Mouse (Mus musculus): Measurements from ENCODE around the gene Nmt2. TPM values are rescaled to one million over a fixed set of nuclear protein-coding genes. Genes with fewer than 3 reads are reported as not detected.

The Nmt2 gene
- total RNA-seq, 2 experiments from 2014 or later = 19.2 to 19.9 TPM

DNA sequence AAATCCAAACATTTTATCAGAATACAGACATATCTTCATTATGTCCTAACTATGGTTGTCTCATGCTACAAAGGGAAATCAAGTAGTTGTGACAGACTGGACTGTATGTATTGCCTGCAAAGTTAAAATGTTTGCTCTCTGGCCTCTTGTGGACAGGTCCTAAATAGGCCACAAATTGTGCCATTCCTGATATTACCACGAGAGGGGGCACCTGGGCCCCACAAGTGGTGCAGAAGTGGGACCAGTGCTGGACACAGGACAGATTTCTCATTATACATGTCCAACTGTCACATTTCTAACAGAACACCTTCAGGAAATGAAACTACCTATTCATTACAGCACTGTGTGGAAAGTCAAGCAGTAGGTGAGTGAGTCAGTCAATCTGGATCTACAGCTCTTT is 43.3 kb downstream of the Nmt2 start:
- peak; percentile 81 for DNase-seq

DNA sequence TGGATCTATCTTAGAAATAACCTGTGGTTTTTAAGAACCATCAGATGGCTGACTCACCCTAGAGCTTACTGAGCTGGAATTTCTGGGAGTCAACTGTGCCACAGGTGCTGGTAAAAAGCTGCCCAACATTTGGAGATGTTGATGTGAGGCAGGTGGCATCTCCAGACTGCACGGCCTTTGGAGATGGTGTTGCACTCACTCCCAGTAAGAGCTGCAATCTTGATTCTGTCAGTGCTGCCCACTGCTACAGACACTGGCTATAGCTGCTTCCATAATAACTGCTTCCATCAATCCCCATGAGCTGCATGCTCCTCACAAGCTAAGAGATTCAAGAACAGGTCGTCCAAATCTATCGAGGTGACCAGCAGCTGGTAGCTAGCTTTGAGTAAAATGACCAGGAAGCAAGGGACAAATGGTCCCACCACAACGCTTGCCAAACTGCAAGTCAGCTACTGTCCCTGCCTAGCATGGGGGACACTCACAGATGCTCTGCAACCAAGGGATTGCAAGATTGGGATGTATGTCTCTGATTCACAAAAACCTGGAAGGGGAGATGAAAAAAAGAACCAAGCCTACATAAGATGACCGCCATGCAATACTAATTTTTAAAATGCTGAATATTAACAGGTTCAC is 47.2 kb downstream of the Nmt2 start:
- DNase-seq = no peak

DNA sequence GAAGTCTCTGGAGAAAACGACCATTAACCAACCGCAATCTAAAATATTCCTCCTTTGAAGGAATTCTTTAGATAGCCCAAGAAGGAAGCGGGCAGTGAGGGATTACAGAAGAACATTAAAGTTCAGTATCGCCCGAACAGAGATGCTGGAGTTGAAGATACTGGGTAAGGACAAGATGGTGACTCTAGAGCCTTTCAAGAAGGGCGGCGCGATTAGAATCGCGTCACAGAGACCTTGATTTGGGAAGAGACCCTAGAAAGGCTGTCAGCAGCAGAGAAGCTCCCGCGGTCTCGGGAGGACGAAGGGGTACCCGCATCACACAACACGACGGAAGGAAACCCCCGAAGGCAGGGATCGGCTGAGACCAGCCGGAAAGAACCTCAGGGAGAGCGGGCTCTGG is 48.0 kb downstream of the Nmt2 start:
- no peak for DNase-seq

DNA sequence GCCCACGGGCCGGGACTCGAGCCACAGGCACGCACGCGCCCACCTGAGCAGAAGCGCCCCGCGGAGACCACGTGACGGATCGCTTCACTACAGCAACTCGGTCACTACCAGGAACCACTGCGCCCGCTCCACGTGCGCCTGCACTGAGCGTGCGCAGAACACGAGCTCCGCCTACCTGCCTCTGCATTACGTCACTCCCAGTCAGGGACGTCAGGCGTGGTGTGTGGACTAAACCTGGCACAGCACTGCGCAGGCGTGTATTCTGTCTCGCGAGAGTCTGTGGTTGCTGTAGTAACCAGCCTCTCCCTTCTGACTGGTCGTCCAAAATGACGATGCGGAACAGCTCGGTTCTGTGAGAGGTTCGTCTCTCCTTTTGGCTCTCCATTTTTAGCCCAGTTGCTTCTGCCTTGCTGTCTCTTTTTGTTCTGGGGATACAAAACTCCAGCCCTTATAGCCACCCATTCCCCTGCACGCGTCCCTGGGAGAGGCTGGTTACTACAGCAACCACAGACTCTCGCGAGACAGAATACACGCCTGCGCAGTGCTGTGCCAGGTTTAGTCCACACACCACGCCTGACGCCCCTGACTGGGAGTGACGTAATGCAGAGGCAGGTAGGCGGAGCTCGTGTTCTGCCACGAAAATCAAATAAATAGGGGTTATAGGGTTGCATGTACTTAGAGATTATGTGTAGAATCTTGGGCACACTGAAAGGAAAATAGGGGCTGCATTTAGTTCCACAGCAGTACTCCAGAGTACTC is 48.7 kb downstream of the Nmt2 start, which contains the start of gene Rpp38:
Gene Rpp38, minus strand, starts transcription at position 160 of the 759 bp plus-strand sequence.
- peak; percentile 97 for DNase-seq

DNA sequence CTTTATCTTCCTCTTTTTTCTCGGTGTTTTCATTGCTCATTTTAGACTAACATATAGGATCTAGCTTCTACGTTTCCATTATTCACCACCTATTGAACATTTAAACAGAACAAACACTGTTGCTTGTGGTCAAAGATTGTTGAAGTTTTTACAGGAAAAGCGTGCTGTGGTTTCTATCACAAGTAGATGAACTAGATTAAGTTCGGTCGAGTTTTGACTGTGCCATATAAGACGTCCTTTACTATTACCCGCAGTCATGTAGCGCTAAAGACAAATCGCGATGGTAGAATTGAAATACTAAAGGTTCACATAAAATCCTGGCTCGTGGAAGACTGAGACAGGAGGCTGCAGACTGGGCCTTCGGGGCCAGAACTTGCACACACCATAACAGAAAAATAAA is 49.7 kb downstream of the Nmt2 start:
- no peak for DNase-seq

DNA sequence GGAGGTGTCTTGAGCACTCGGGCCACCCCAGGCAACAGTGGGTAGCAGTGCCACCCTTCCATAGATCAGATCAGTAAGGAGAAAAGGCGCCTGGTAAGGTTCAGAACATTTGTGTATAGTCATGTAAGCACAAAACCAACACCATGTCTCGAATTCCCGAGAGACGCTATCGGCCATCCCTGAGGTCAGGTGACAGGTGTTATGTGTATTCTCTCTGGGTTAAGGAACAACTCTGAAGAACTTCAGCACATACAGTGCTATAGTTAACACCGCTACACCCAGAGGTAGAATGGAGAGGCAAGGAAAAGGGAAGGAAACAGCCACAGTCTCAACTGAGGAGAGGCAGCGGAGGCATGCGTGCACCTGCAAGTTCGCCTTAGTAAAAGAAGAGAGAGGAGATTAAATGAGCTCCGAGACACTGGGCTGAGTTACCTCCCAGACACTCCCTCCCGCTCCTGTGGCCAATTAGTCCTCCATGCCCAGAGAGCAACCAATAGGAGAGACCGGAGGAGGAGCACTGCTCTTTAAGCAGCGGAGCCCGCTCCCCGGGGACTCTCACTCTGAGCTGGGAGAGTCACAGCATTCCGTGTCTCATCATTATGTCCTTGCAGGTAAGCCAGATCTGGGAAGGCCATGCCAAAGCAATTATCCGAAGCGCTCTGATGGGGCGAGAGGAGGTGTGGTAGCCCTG is 51.7 kb downstream of the Nmt2 start, which contains the start of gene Acbd7:
Gene Acbd7, plus strand, starts transcription at position 558 of the 691 bp plus-strand sequence.
- peak; percentile 49 for DNase-seq

DNA sequence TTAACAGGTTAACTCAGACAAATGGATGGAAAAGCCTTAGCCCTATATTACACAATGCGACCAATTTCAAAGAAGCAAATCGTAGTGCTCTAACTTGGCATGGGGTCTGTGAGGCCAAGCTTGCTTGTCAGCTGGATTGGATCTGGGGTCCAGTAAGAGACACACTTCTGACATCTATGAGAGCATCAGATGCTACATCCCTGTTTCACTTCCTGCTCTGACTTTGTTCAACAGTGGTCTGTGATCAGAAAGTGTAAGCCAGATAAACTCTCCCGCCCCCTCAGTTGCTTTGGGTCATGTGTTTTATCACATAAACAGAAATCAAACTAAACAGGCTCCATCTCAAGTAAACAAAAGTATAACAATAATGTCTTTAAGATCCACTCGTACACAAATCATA is 64.4 kb downstream of the Nmt2 start:
- no peak for DNase-seq

DNA sequence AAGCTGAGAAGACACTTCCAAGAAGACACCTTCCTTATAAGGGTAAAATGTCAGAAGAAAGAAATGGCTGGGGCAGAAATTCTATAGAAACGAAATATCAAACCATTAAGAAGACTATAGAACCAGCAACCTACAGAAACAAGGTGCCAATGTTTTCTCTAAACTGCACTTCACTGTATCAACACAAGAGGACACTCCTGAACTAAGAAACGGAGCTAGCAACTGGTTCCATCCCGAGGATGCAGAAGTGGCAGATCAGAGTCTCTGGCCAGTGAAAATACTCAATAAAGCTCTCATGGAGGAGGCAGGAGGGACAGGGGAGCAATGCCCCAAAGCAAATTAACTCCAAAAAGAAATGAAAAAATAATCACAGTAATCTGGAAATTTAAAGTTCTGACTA is 64.9 kb downstream of the Nmt2 start:
- DNase-seq = peak; percentile 16

DNA sequence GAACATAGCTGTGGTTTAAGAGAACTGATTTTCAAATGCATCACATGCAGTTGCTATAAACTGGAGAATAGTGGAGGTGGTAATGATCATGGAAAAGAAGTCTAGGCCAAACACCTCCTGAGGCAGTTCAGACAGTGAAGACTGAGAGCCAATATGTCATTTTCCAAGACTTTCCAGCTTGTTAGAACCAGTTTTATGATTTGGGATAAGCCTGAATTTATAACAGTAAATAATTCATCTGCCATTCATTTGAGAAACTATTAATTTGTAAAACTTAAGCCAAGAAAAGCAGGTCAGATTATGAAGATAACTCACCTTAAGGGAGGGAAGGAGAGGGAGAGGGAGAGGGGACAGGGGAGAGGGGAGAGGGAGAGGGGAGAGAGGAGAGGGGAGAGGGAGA is 69.1 kb downstream of the Nmt2 start:
- DNase-seq = no peak

DNA sequence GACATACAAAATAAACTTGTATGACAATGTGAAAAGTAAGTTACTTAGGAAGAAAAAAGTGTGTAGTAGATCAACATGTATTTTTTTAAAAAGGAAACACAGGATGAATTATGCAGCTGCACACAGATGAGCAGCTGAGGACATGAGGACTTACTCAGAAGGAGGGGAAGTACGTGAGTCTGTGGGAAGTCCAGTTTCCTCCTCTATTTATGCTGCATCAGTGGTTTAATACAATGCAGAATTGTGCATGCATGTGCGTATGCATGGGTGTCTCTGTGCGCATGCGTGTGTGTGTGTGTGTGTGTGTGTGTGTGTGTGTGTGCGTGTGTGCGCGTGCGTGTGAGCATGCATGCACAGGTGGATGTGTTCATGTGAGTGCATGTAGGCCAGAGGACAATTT is 71.8 kb downstream of the Nmt2 start:
- no peak for DNase-seq

DNA sequence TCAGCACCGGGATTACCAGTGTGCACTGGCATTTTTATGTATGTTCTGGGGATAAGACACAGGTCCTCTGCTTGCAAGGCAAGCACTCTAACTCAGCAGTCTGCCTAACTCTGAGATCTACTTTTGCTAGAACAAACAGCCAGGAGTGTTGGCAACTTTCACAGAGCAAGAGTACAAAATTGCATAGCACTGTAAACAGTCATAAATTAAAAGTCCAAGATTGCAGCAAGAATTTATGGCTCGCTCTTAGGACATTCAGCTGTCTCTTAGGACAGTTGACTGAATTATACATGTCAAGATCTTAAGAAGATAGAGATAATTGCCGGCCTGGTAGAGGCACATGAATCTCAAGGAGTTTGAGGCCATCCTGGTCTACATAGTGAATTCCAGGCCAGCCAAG is 72.3 kb downstream of the Nmt2 start:
- no peak for DNase-seq

DNA sequence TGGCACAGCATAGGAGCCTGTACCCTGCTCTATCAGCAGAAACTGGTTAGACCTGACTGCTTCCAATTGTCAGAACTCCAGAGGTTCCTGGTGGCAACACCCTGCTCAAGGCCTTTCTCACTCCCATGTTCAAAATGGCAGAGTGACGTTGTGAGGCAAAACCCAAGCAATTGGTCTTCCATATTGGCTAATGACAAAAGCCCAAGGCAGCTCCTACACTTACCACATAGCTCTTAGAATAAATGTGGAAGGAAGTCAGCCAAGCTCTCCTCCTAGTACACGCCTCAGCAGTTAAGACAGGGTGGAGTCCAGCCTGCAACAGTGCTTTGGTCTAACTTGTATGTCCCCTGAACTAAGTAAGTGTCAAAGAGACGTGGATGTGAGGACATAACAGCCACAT is 73.9 kb downstream of the Nmt2 start:
- DNase-seq = no peak

DNA sequence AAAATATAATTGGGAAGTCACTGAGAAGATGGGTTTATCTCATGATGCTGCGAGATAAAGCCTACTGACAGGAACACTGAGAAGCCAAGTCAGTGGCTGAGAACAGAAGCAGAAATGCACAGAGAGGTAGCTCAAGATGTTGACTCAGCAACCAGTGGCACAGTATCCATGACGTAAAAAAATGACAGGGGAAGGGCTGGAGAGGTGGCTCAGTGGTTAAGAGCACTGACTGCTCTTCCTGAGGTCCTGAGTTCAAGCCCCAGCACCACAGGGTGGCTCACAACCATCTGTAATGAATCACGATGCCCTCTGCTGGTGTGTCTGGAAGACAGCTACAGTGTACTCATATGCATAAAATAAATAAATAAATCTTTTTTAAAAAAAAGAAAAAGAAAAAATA is 77.1 kb downstream of the Nmt2 start:
- DNase-seq = no peak

DNA sequence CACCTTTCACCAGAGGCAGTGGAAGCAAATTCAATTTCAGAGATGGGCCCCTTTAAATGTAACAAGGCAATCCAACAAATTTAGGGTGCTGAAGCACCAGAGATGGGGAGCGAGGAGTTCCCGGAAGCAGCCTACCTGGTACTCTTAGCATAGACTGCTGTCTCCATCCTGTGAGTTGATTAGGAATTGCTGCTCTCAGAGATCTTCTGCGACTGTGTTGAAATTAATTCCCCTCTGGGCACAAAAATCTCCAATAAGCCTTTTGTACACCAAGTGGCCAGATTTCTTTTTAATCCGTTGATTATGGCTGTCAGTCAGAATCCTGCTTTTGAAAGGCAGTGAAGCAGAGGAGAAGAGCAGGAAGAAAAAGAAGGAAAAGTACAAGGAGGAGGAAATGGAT is 81.1 kb downstream of the Nmt2 start:
- no peak for DNase-seq

Other genes starting within 250 kb of the Nmt2 start
- 10 to 100 TPM; 36.0 to 36.5 TPM for gene Fam171a1, start 170.0 kb upstream of the Nmt2 start, total RNA-seq (2021)
- 1 to 10 TPM; 6.7 to 7.2 TPM for gene Rpp38, start 48.4 kb downstream of the Nmt2 start, total RNA-seq (2021)
- under 1 TPM in 1 of 2 experiments, not detected in 1; 0.56 TPM for gene Acbd7, start 52.0 kb downstream of the Nmt2 start, total RNA-seq (2021)
- not detected for gene Olah, start 113.0 kb downstream of the Nmt2 start, total RNA-seq (2021)
- not detected for gene Meig1, start 138.4 kb downstream of the Nmt2 start, total RNA-seq (2021)
- 1 to 10 TPM; 3.4 to 3.5 TPM for gene Dclre1c, start 139.9 kb downstream of the Nmt2 start, total RNA-seq (2021)
- 1 to 10 TPM; 3.1 to 3.6 TPM for gene Suv39h2, start 190.8 kb downstream of the Nmt2 start, total RNA-seq (2021)
- 1 to 10 TPM; 3.6 to 4.2 TPM for gene Gm45902, start 228.6 kb downstream of the Nmt2 start, total RNA-seq (2021)
- 10 to 100 TPM; 49.4 to 50.4 TPM for gene Hspa14, start 228.6 kb downstream of the Nmt2 start, total RNA-seq (2021)
- 1 to 10 TPM; 2.0 to 3.4 TPM for gene Cdnf, start 228.8 kb downstream of the Nmt2 start, total RNA-seq (2021)

All from heart, postnatal 4 days (tissue).